Mouse (Mus musculus) intestine, embryonic 14.5 days (tissue): ENCODE measurements around the gene Synrg. TPM values are rescaled to one million over a fixed set of nuclear protein-coding genes. Genes with fewer than 3 reads are reported as not detected.

Experiments
- ATAC-seq: fragments of 200-750 bp; cut with Nextera tagmentation; replicated peaks from 2 replicates; pipeline ENCODE4 v1.8.0; 2017; ENCODE audit warnings: low read depth, moderate number of reproducible peaks, moderate TSS enrichment, moderate library complexity; ENCODE audit not compliant: low FRiP score, low TSS enrichment
- DNase-seq: peaks from one replicate; pipeline ENCODE4 v3.0.0-alpha.2; 2018; ENCODE audit warnings: low spot score
- H3K27ac ChIP-seq: fragments of 300-500 bp; sonication (generic); 2 replicates; pipeline ENCODE4 v1.5.1; 2014; ENCODE audit warnings: low read depth, mild to moderate bottlenecking, control low read depth
- H3K27me3 ChIP-seq: fragments of 300-500 bp; sonication (generic); replicated peaks from 2 replicates; pipeline ENCODE4 v1.6.1; 2014; ENCODE audit warnings: low read length, control low read depth; ENCODE audit not compliant: control insufficient read depth, insufficient read depth
- H3K36me3 ChIP-seq: fragments of 300-500 bp; sonication (generic); 2 replicates; pipeline ENCODE4 v1.6.1; 2014; ENCODE audit warnings: low read length, control low read depth; ENCODE audit not compliant: control insufficient read depth, insufficient read depth
- H3K4me1 ChIP-seq: fragments of 300-500 bp; sonication (generic); replicated peaks from 2 replicates; pipeline ENCODE4 v1.6.1; 2014; ENCODE audit warnings: low read length, control low read depth, mixed read lengths; ENCODE audit not compliant: control insufficient read depth, insufficient read depth
- H3K4me2 ChIP-seq: fragments of 300-500 bp; sonication (generic); 2 replicates; pipeline ENCODE4 v1.6.1; 2014; ENCODE audit warnings: low read length
- H3K4me3 ChIP-seq: fragments of 300-500 bp; sonication (generic); 2 replicates; pipeline ENCODE4 v1.5.1; 2014; ENCODE audit warnings: low read depth, low read length, control low read depth, mixed read lengths
- H3K9ac ChIP-seq: fragments of 300-500 bp; sonication (generic); 2 replicates; pipeline ENCODE4 v1.6.1; 2014; ENCODE audit warnings: mild to moderate bottlenecking, low read length
- H3K9me3 ChIP-seq: fragments of 300-500 bp; sonication (generic); 2 replicates; pipeline ENCODE4 v1.6.1; 2016; ENCODE audit warnings: low read length, control low read depth; ENCODE audit not compliant: control insufficient read depth
- WGBS: fragments of 180-500 bp; shearing (Covaris S2); extraction: QIAGEN DNeasy Blood & Tissue Kit; methylation state at CpG from one replicate; pipeline ENCODE4 v1.1.7; 2014; 5-methylcytosine and 5-hydroxymethylcytosine counted together
- polyA plus RNA-seq: library from polyadenylated mRNA; unstranded; fragments of >200 nt; fragmentation: Nextera tagmentation; extraction: Ambion mirVana; gene quantifications from 2 replicates; pipeline ENCODE4 v1.2.1, GENCODE M21; 2014

The Synrg gene
- polyA plus RNA-seq, 1 experiment from 2014 or later: 10.9 TPM

- Histone ChIP-seq H3K27me3 (no peaks in the 10 kb centered on the region), H3K4me3 (no peak overlapping the region), H3K9ac (no peak overlapping the region), H3K9me3 (no peaks in the 10 kb centered on the region), H3K4me1 (no peaks in the 10 kb centered on the region), H3K4me2 (no peak overlapping the region), H3K27ac (no peak overlapping the region), H3K36me3 (peaks cover 58% of the 10 kb centered on the region)
- WGBS: 91% methylated on average over 3 of the region's 3 CpGs
- ATAC-seq: no peak
- DNase-seq: no peak
Measured at GRCm38 (mm10) chr11:83998993-83999392, 34.8 kb downstream of the Synrg start.

DNA sequence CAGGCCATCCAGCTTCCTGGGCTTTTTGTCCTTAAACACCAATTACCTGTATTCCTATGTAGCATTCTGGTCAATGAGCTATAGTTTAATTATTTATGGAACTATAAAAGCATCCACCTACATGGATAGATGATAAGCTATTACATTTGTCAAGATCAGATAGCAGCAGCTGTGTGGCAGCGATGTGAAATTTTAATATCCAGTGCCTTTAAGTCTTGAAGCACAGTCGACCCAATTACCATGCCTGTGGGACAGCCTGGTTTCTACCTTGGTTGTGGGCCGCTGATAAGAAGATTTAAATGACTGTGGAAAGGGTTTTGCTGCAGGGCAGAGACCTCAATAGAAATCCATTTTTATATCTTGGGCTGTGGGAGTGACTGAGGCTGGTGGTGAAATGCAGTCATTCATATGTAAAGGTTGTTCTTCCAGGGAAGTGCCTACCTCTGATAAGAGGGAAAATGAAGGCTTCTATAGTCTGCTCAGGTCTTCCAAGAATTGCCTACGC, 35.2 kb downstream of the Synrg start:
- Histone ChIP-seq H3K4me2 (no peak overlapping the region), H3K9ac (no peak overlapping the region), H3K9me3 (no peaks in the 10 kb centered on the region), H3K4me1 (no peaks in the 10 kb centered on the region), H3K4me3 (no peak overlapping the region), H3K36me3 (peaks cover 56% of the 10 kb centered on the region), H3K27ac (no peak overlapping the region), H3K27me3 (no peaks in the 10 kb centered on the region)
- no peak for ATAC-seq
- no peak for DNase-seq
- 87% methylated on average over 4 of the region's 4 CpGs for WGBS

- no peak overlapping the region for H3K4me3 ChIP-seq
- no peak overlapping the region for H3K27ac ChIP-seq
- no peaks in the 10 kb centered on the region for H3K27me3 ChIP-seq
- no peak for DNase-seq
- no peak overlapping the region for H3K9ac ChIP-seq
- H3K36me3 ChIP-seq: peaks cover 40% of the 10 kb centered on the region
- 88% methylated on average over 3 of the region's 3 CpGs for WGBS
- H3K9me3 ChIP-seq: no peaks in the 10 kb centered on the region
- no peak overlapping the region for H3K4me2 ChIP-seq
- no peak for ATAC-seq
- no peaks in the 10 kb centered on the region for H3K4me1 ChIP-seq
Measured at GRCm38 (mm10) chr11:84001257-84001656, 37.0 kb downstream of the Synrg start.

- no peaks in the 10 kb centered on the region for H3K4me1 ChIP-seq
- WGBS: 86% methylated on average over 6 of the region's 6 CpGs
- no peaks in the 10 kb centered on the region for H3K9me3 ChIP-seq
- H3K9ac ChIP-seq: no peak overlapping the region
- no peak overlapping the region for H3K27ac ChIP-seq
- H3K4me2 ChIP-seq: no peak overlapping the region
- no peak for DNase-seq
- H3K36me3 ChIP-seq: peaks cover 30% of the 10 kb centered on the region
- no peak for ATAC-seq
- H3K4me3 ChIP-seq: no peak overlapping the region
- no peaks in the 10 kb centered on the region for H3K27me3 ChIP-seq
Measured at GRCm38 (mm10) chr11:84003986-84004385, 39.8 kb downstream of the Synrg start.

- Histone ChIP-seq H3K27ac (no peak overlapping the region), H3K27me3 (no peaks in the 10 kb centered on the region), H3K36me3 (peaks cover 26% of the 10 kb centered on the region), H3K4me3 (no peak overlapping the region), H3K4me1 (no peaks in the 10 kb centered on the region), H3K4me2 (no peak overlapping the region), H3K9ac (no peak overlapping the region), H3K9me3 (no peaks in the 10 kb centered on the region)
- ATAC-seq (no peak), DNase-seq (no peak)
- WGBS: 81% methylated on average over 9 of the region's 9 CpGs
Measured at GRCm38 (mm10) chr11:84009001-84009400, 44.8 kb downstream of the Synrg start.

DNA sequence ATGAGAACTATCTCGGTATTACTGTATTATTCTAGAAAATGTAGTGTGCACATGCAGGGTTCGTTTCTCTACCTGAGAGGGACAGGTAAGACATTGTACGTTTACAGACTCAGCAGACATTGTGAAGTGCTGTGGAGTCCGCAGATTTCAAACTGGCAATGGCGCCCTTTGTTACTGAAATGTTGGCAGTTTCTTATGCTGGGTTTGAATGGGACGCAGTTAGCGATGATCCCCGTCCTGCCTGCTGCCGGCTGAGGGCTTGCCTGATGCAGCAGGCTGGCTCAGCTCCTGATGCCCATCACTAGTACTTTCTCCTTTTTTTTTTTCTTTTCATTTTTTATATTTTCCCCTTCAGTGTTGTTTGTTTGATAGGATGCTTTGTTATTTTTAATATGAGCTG, 46.2 kb downstream of the Synrg start:
- DNase-seq: no peak
- no peaks in the 10 kb centered on the region for H3K27me3 ChIP-seq
- WGBS: 82% methylated on average over 9 of the region's 9 CpGs

DNA sequence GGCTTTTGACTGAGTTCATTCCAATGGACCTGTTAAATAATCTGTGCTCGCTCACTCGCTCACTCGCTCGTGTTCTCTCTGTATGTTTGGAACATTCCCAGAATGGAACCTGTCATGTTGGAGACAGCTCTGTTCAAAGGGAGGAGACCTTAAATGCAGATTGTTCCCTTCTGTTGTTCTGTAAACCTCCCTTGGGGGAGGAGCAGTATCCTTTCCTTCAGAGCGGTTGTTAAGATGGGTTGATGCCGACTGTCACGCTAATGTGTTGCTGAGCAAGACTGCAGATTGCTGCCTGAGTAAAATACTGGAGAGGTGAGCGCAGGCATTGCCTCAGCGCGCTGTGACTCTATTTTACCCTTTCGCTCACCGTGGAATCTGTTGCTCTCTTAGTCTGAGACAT, 46.8 kb downstream of the Synrg start:
- no peak overlapping the region for H3K4me2 ChIP-seq
- ATAC-seq: no peak
- WGBS: 39% methylated on average over 12 of the region's 12 CpGs
- no peak for DNase-seq
- no peaks in the 10 kb centered on the region for H3K4me1 ChIP-seq
- H3K4me3 ChIP-seq: no peak overlapping the region
- peaks cover 23% of the 10 kb centered on the region for H3K36me3 ChIP-seq
- H3K9me3 ChIP-seq: no peaks in the 10 kb centered on the region
- H3K27ac ChIP-seq: no peak overlapping the region
- no peak overlapping the region for H3K9ac ChIP-seq
- H3K27me3 ChIP-seq: no peaks in the 10 kb centered on the region

More for the DNA sequence above, 46.2 kb downstream of the Synrg start:
- Histone ChIP-seq H3K9me3 (no peaks in the 10 kb centered on the region), H3K36me3 (peaks cover 23% of the 10 kb centered on the region), H3K9ac (no peak overlapping the region), H3K4me2 (no peak overlapping the region), H3K4me3 (no peak overlapping the region), H3K4me1 (no peaks in the 10 kb centered on the region), H3K27ac (no peak overlapping the region)
- no peak for ATAC-seq

DNA sequence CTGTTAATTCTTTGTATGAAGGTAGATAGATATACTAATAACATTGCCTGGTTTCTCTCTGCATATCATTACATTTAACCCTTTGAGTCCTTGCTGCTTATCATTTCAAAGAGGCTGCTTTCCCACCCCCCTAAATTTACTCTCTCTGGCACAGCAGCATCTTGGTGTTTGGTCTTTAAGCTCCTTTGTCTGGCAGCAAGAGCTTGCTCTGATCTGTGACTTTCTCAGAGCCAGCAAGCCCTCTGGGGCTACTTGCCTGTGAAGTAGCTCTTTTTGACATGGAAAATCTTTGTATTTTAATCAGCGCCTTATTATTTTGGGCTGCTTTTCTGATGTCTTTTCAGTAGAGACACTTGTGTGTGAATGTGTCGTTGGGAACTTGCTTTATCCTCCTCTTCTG, 47.3 kb downstream of the Synrg start:
- ATAC-seq (no peak), DNase-seq (no peak)
- WGBS: 59% methylated on average over 2 of the region's 2 CpGs
- H3K4me1 ChIP-seq: no peaks in the 10 kb centered on the region
- peaks cover 23% of the 10 kb centered on the region for H3K36me3 ChIP-seq
- no peak overlapping the region for H3K27ac ChIP-seq
- no peak overlapping the region for H3K9ac ChIP-seq
- no peaks in the 10 kb centered on the region for H3K9me3 ChIP-seq
- no peak overlapping the region for H3K4me3 ChIP-seq
- H3K4me2 ChIP-seq: no peak overlapping the region
- H3K27me3 ChIP-seq: no peaks in the 10 kb centered on the region

- Histone ChIP-seq H3K4me1 (no peaks in the 10 kb centered on the region), H3K9ac (no peak overlapping the region), H3K27ac (no peak overlapping the region), H3K27me3 (no peaks in the 10 kb centered on the region), H3K36me3 (peaks cover 26% of the 10 kb centered on the region), H3K4me2 (no peak overlapping the region), H3K4me3 (no peak overlapping the region), H3K9me3 (no peaks in the 10 kb centered on the region)
- DNase-seq (no peak), ATAC-seq (no peak)
- 29% methylated on average over 7 of the region's 7 CpGs for WGBS
Measured at GRCm38 (mm10) chr11:84013105-84013504, 48.9 kb downstream of the Synrg start.
